Mouse (Mus musculus) liver, postnatal 0 days (tissue): ENCODE measurements at regions not wholly inside any gene's neighbourhood (a gene's known extent, or its start where the extent isn't known, plus 50 kb on each side); places are given as distances from the start of the nearest gene placed in this dataset.

Source experiments
- ATAC-seq: fragments of 200-750 bp; cut with Nextera tagmentation; 2 replicates; pipeline ENCODE4 v1.8.0; 2017; ENCODE audit warnings: mild to moderate bottlenecking, moderate library complexity
- DNase-seq: peaks from one replicate; pipeline ENCODE4 v3.0.0-alpha.2; 2016
- H3K27ac ChIP-seq: fragments of 300-500 bp; sonication (generic); 2 replicates; pipeline ENCODE4 v1.5.1; 2014; ENCODE audit warnings: antibody characterized with exemption, moderate library complexity, mild to moderate bottlenecking, low read depth
- H3K27me3 ChIP-seq: fragments of 300-500 bp; sonication (generic); 2 replicates; pipeline ENCODE4 v1.6.1; 2014; ENCODE audit warnings: low read length, control low read depth, mixed read lengths; ENCODE audit not compliant: insufficient read depth
- H3K36me3 ChIP-seq: fragments of 300-500 bp; sonication (generic); replicated peaks from 2 replicates; pipeline ENCODE4 v1.6.1; 2014; ENCODE audit warnings: mild to moderate bottlenecking, control low read depth, low read length, moderate library complexity, mixed read lengths; ENCODE audit not compliant: insufficient read depth
- H3K4me1 ChIP-seq: fragments of 300-500 bp; sonication (generic); 2 replicates; pipeline ENCODE4 v1.6.1; 2014; ENCODE audit warnings: antibody characterized with exemption, mild to moderate bottlenecking, control low read depth; ENCODE audit not compliant: insufficient read depth
- H3K4me2 ChIP-seq: fragments of 300-500 bp; sonication (generic); 2 replicates; pipeline ENCODE4 v1.6.1; 2014; ENCODE audit warnings: low read depth, mild to moderate bottlenecking, low read length, moderate library complexity, mixed read lengths
- H3K4me3 ChIP-seq: fragments of 300-500 bp; sonication (generic); 2 replicates; pipeline ENCODE4 v1.5.1; 2014; ENCODE audit warnings: low read depth, low read length
- H3K9ac ChIP-seq: fragments of 300-500 bp; sonication (generic); replicated peaks from 2 replicates; pipeline ENCODE4 v1.6.1; 2014; ENCODE audit warnings: mild to moderate bottlenecking, moderate library complexity
- H3K9me3 ChIP-seq: fragments of 300-500 bp; sonication (generic); 2 replicates; pipeline ENCODE4 v1.6.1; 2016; ENCODE audit warnings: mild to moderate bottlenecking, control low read depth, low read length, mixed read lengths
- CTCF ChIP-seq: sonication (generic); IDR thresholded peaks from 2 replicates; pipeline ENCODE4 v1.5.1; 2016; ENCODE audit warnings: antibody characterized with exemption, low read depth
- EP300 ChIP-seq: IDR thresholded peaks from 2 replicates; pipeline ENCODE4 v1.6.1; 2016; ENCODE audit warnings: antibody characterized with exemption, low read depth, mild to moderate bottlenecking
- WGBS: fragments of 180-500 bp; shearing (Covaris S2); extraction: QIAGEN DNeasy Blood & Tissue Kit; methylation state at CpG from one replicate; pipeline ENCODE4 v1.1.7; 2014; ENCODE audit not compliant: insufficient replicate concordance; 5-methylcytosine and 5-hydroxymethylcytosine counted together

DNA sequence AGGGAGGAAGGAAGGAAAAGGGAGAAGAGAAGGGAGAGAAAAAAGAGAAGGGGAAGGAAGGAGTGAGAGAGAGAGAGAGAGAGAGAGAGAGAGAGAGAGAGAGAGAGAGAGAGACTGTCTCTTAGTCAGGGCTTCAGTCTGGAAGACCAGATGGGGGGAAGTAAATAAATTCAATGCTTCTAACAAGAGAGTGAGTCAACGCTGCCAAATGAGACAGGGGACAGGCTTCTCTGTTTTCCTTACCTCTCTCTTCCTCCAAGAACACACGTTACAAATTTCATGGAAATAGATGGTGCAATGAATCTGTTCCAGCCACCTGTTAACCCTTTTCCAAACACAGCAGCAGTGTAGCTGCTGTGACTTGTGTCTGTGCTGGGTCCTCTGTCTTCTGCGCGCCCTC is 85.1 kb upstream of the Gdnf start:
- TF ChIP-seq CTCF (no peak), EP300 (no peak)
- Histone ChIP-seq H3K9me3 (no peaks in the 10 kb centered on the region), H3K4me1 (no peaks in the 10 kb centered on the region), H3K9ac (no peak overlapping the region), H3K4me2 (no peak overlapping the region), H3K27me3 (no peaks in the 10 kb centered on the region), H3K36me3 (no peaks in the 10 kb centered on the region), H3K27ac (no peak overlapping the region), H3K4me3 (no peak overlapping the region)
- no peak for DNase-seq
- WGBS, result 62% methylated on average over 4 of the region's 4 CpGs
- no peak for ATAC-seq

DNA sequence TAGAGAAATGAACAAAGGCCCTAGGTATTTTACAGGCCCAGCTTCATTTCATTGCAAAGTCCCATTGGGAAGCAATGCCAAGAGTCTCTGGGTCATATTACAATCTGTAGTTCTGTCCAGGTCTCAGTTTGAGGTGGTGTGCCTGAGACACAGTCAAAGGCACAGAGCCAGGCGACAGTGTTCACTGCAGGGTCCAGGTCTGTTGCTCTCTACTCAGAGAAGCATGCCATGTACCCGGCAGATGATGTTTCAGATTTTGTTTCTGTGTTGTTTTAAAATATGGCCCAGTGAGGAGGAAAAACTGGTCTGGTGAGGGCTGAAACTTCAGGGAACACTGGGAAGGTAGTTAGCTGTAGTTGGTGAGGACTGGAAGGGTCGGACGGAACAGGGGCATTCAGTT is 63.1 kb upstream of the Gdnf start:
- 77% methylated on average over 4 of the region's 4 CpGs for WGBS
- TF ChIP-seq EP300 (no peak), CTCF (no peak)
- no peaks in the 10 kb centered on the region for H3K36me3 ChIP-seq
- no peak overlapping the region for H3K4me3 ChIP-seq
- H3K9me3 ChIP-seq, result no peaks in the 10 kb centered on the region
- DNase-seq (no peak), ATAC-seq (no peak)
- no peaks in the 10 kb centered on the region for H3K4me1 ChIP-seq
- H3K9ac ChIP-seq, result no peak overlapping the region
- H3K27ac ChIP-seq, result no peak overlapping the region
- no peaks in the 10 kb centered on the region for H3K27me3 ChIP-seq
- H3K4me2 ChIP-seq, result no peak overlapping the region

DNA sequence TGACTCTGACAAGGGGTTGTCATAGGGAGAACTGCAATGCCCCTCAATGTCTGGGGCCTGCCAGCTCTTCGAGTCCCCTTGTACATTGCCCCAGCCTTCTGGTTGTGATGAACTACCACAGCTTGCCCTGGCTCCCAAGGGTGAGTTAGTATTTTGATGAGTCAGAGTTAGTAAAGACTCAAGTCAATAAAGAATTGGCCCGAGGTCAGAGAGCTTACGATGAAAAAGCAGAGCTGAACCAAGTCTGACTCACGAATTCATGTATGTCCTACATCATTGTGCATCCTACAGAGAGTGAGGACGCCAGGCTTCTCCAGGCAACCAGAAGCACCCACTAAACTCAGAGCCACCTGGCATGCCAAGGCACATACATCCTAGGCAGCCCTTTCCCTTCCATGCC is 60.2 kb upstream of the Gdnf start:
- WGBS, result 64% methylated on average over 5 of the region's 5 CpGs
- no peaks in the 10 kb centered on the region for H3K27me3 ChIP-seq
- no peak overlapping the region for H3K9ac ChIP-seq
- H3K9me3 ChIP-seq, result no peaks in the 10 kb centered on the region
- no peak overlapping the region for H3K27ac ChIP-seq
- no peaks in the 10 kb centered on the region for H3K4me1 ChIP-seq
- no peak for DNase-seq
- no peak for TF ChIP-seq CTCF
- no peaks in the 10 kb centered on the region for H3K36me3 ChIP-seq
- no peak overlapping the region for H3K4me2 ChIP-seq
- no peak overlapping the region for H3K4me3 ChIP-seq
- no peak for ATAC-seq
